Mouse (Mus musculus): ENCODE data around the gene Lrrc4. TPM values are rescaled to one million over a fixed set of nuclear protein-coding genes. Genes with fewer than 3 reads are reported as not detected.

Lrrc4 gene
- polyA plus RNA-seq, 1 experiment = 0.11 TPM

GRCm38 (mm10) chr6:28622522-28622921 is 209.0 kb downstream of the Lrrc4 start:
- no peak overlapping the region for H3K4me3 ChIP-seq (ENCODE audit: low read depth, low read length)
- WGBS = 73% methylated on average over 6 of the region's 6 CpGs
- TF ChIP-seq POLR2A (IDR thresholded peaks at IDR 0.05; ENCODE audit: low read depth, low read length) (no peak), CTCF (IDR thresholded peaks at IDR 0.05; ENCODE audit: extremely low read depth, insufficient read length, insufficient replicate concordance, low read depth, low read length) (no peak)
- peaks cover 12% of the 10 kb centered on the region; the same call in 1 of the 2 replicates for H3K4me1 ChIP-seq (ENCODE audit: control insufficient read depth, insufficient read depth, insufficient read length, low read length)
- H3K36me3 ChIP-seq (ENCODE audit: control insufficient read depth, insufficient read depth, low read length) = peaks cover 7% of the 10 kb centered on the region; the same call in 1 of the 2 replicates
- no peak overlapping the region for H3K27ac ChIP-seq (ENCODE audit: insufficient read depth, low read depth, low read length)
- no peaks in the 10 kb centered on the region for H3K27me3 ChIP-seq (ENCODE audit: control insufficient read depth, insufficient read depth, low read length)

- no peak overlapping the region for H3K4me3 ChIP-seq (ENCODE audit: low read depth, low read length)
- WGBS = 88% methylated on average over 5 of the region's 5 CpGs
- no peaks in the 10 kb centered on the region for H3K27me3 ChIP-seq (ENCODE audit: control insufficient read depth, insufficient read depth, low read length)
- H3K36me3 ChIP-seq (ENCODE audit: control insufficient read depth, insufficient read depth, low read length) = peaks cover 6% of the 10 kb centered on the region; the same call in 1 of the 2 replicates
- H3K4me1 ChIP-seq (ENCODE audit: control insufficient read depth, insufficient read depth, insufficient read length, low read length) = peaks cover 12% of the 10 kb centered on the region; the same call in 1 of the 2 replicates
- TF ChIP-seq POLR2A (IDR thresholded peaks at IDR 0.05; ENCODE audit: low read depth, low read length) (no peak), CTCF (IDR thresholded peaks at IDR 0.05; ENCODE audit: extremely low read depth, insufficient read length, insufficient replicate concordance, low read depth, low read length) (no peak)
- H3K27ac ChIP-seq (ENCODE audit: insufficient read depth, low read depth, low read length) = no peak overlapping the region
These were observed 209.6 kb downstream of the Lrrc4 start for GRCm38 (mm10) chr6:28621961-28622360.

- H3K27me3 ChIP-seq (ENCODE audit: control insufficient read depth, insufficient read depth, low read length) = no peaks in the 10 kb centered on the region
- TF ChIP-seq CTCF (IDR thresholded peaks at IDR 0.05; ENCODE audit: extremely low read depth, insufficient read length, insufficient replicate concordance, low read depth, low read length) (no peak), POLR2A (IDR thresholded peaks at IDR 0.05; ENCODE audit: low read depth, low read length) (no peak)
- H3K27ac ChIP-seq (ENCODE audit: insufficient read depth, low read depth, low read length) = no peak overlapping the region
- no peak overlapping the region for H3K4me3 ChIP-seq (ENCODE audit: low read depth, low read length)
- peaks cover 5% of the 10 kb centered on the region; the same call in 1 of the 2 replicates for H3K36me3 ChIP-seq (ENCODE audit: control insufficient read depth, insufficient read depth, low read length)
- H3K4me1 ChIP-seq (ENCODE audit: control insufficient read depth, insufficient read depth, insufficient read length, low read length) = peaks cover 12% of the 10 kb centered on the region; the same call in 1 of the 2 replicates
- 78% methylated on average over 4 of the region's 4 CpGs for WGBS
These were observed 210.1 kb downstream of the Lrrc4 start for GRCm38 (mm10) chr6:28621431-28621830.

- H3K4me3 ChIP-seq (ENCODE audit: low read depth, low read length) = no peak overlapping the region
- H3K36me3 ChIP-seq (ENCODE audit: control insufficient read depth, insufficient read depth, low read length) = no peaks in the 10 kb centered on the region
- TF ChIP-seq CTCF (IDR thresholded peaks at IDR 0.05; ENCODE audit: extremely low read depth, insufficient read length, insufficient replicate concordance, low read depth, low read length) (no peak), POLR2A (IDR thresholded peaks at IDR 0.05; ENCODE audit: low read depth, low read length) (no peak)
- H3K27ac ChIP-seq (ENCODE audit: insufficient read depth, low read depth, low read length) = no peak overlapping the region
- H3K27me3 ChIP-seq (ENCODE audit: control insufficient read depth, insufficient read depth, low read length) = no peaks in the 10 kb centered on the region
- 11% methylated on average over 7 of the region's 7 CpGs for WGBS
- peaks cover 12% of the 10 kb centered on the region; the same call in 1 of the 2 replicates for H3K4me1 ChIP-seq (ENCODE audit: control insufficient read depth, insufficient read depth, insufficient read length, low read length)
These were observed 212.8 kb downstream of the Lrrc4 start for GRCm38 (mm10) chr6:28618751-28619153.

GRCm38 (mm10) chr6:28618299-28618698 is 213.2 kb downstream of the Lrrc4 start:
- 50% methylated on average over 3 of the region's 3 CpGs for WGBS
- TF ChIP-seq POLR2A (IDR thresholded peaks at IDR 0.05; ENCODE audit: low read depth, low read length) (no peak), CTCF (IDR thresholded peaks at IDR 0.05; ENCODE audit: extremely low read depth, insufficient read length, insufficient replicate concordance, low read depth, low read length) (no peak)
- Histone ChIP-seq H3K27ac (ENCODE audit: insufficient read depth, low read depth, low read length) (no peak overlapping the region; the same call in 1 of the 2 replicates), H3K4me1 (ENCODE audit: control insufficient read depth, insufficient read depth, insufficient read length, low read length) (peaks cover 12% of the 10 kb centered on the region; the same call in 1 of the 2 replicates), H3K36me3 (ENCODE audit: control insufficient read depth, insufficient read depth, low read length) (no peaks in the 10 kb centered on the region), H3K4me3 (ENCODE audit: low read depth, low read length) (no peak overlapping the region), H3K27me3 (ENCODE audit: control insufficient read depth, insufficient read depth, low read length) (no peaks in the 10 kb centered on the region)

GRCm38 (mm10) chr6:28615966-28616365 is 215.6 kb downstream of the Lrrc4 start:
- 82% methylated on average over 3 of the region's 3 CpGs for WGBS
- Histone ChIP-seq H3K27ac (ENCODE audit: insufficient read depth, low read depth, low read length) (no peak overlapping the region), H3K36me3 (ENCODE audit: control insufficient read depth, insufficient read depth, low read length) (no peaks in the 10 kb centered on the region), H3K4me1 (ENCODE audit: control insufficient read depth, insufficient read depth, insufficient read length, low read length) (peaks cover 12% of the 10 kb centered on the region; the same call in 1 of the 2 replicates), H3K27me3 (ENCODE audit: control insufficient read depth, insufficient read depth, low read length) (no peaks in the 10 kb centered on the region), H3K4me3 (ENCODE audit: low read depth, low read length) (no peak overlapping the region)
- TF ChIP-seq POLR2A (IDR thresholded peaks at IDR 0.05; ENCODE audit: low read depth, low read length) (no peak), CTCF (IDR thresholded peaks at IDR 0.05; ENCODE audit: extremely low read depth, insufficient read length, insufficient replicate concordance, low read depth, low read length) (no peak)

GRCm38 (mm10) chr6:28615408-28615807 is 216.1 kb downstream of the Lrrc4 start:
- 92% methylated on average over 3 of the region's 3 CpGs for WGBS
- Histone ChIP-seq H3K36me3 (ENCODE audit: control insufficient read depth, insufficient read depth, low read length) (no peaks in the 10 kb centered on the region), H3K27ac (ENCODE audit: insufficient read depth, low read depth, low read length) (no peak overlapping the region), H3K4me3 (ENCODE audit: low read depth, low read length) (no peak overlapping the region), H3K27me3 (ENCODE audit: control insufficient read depth, insufficient read depth, low read length) (no peaks in the 10 kb centered on the region), H3K4me1 (ENCODE audit: control insufficient read depth, insufficient read depth, insufficient read length, low read length) (peaks cover 12% of the 10 kb centered on the region; the same call in 1 of the 2 replicates)
- TF ChIP-seq CTCF (IDR thresholded peaks at IDR 0.05; ENCODE audit: extremely low read depth, insufficient read length, insufficient replicate concordance, low read depth, low read length) (no peak), POLR2A (IDR thresholded peaks at IDR 0.05; ENCODE audit: low read depth, low read length) (no peak)

Data from small intestine, adult 2 months (tissue).